Mouse (Mus musculus) embryonic facial prominence, embryonic 15.5 days (tissue): ENCODE results near the gene A530032D15Rik. TPM values are rescaled to one million over a fixed set of nuclear protein-coding genes. Genes with fewer than 3 reads are reported as not detected.
A peak's percentile ranks its signal among the peaks of the same experiment; 100 is the strongest.
"Not testable (repeated sequence)": the region's sequence is repeated elsewhere in the genome, so short reads cannot be mapped to it uniquely, and the experiment has no call there.

ENCODE experiments used
- ATAC-seq: fragments of 200-750 bp; cut with Nextera tagmentation; 2 replicates; pipeline ENCODE4 v1.8.0; 2017; ENCODE audit warnings: low read depth, moderate TSS enrichment; ENCODE audit not compliant: insufficient number of reproducible peaks, low FRiP score, low TSS enrichment
- H3K27ac ChIP-seq: fragments of 300-500 bp; sonication (generic); replicated peaks from 2 replicates; pipeline ENCODE4 v1.5.1; 2015; ENCODE audit warnings: mild to moderate bottlenecking, inconsistent platforms
- H3K27me3 ChIP-seq: fragments of 300-500 bp; sonication (generic); 2 replicates; pipeline ENCODE4 v1.6.1; 2015; ENCODE audit warnings: inconsistent platforms
- H3K36me3 ChIP-seq: fragments of 300-500 bp; sonication (generic); 2 replicates; pipeline ENCODE4 v1.6.1; 2015; ENCODE audit warnings: mild to moderate bottlenecking, inconsistent platforms
- H3K4me1 ChIP-seq: fragments of 300-500 bp; sonication (generic); 2 replicates; pipeline ENCODE4 v1.6.1; 2015; ENCODE audit warnings: inconsistent platforms
- H3K4me2 ChIP-seq: fragments of 300-500 bp; sonication (generic); replicated peaks from 2 replicates; pipeline ENCODE4 v1.6.1; 2015; ENCODE audit warnings: mild to moderate bottlenecking, inconsistent platforms
- H3K4me3 ChIP-seq: fragments of 300-500 bp; sonication (generic); replicated peaks from 2 replicates; pipeline ENCODE4 v1.5.1; 2015; ENCODE audit warnings: mild to moderate bottlenecking, inconsistent platforms
- H3K9ac ChIP-seq: fragments of 300-500 bp; sonication (generic); 2 replicates; pipeline ENCODE4 v1.6.1; 2015; ENCODE audit warnings: inconsistent platforms
- H3K9me3 ChIP-seq: fragments of 300-500 bp; sonication (generic); replicated peaks from 2 replicates; pipeline ENCODE4 v1.6.1; 2016; ENCODE audit warnings: inconsistent platforms
- WGBS: fragments of 180-500 bp; shearing (Covaris S2); methylation state at CpG from one replicate; pipeline ENCODE4 v1.1.7; 2015; 5-methylcytosine and 5-hydroxymethylcytosine counted together
- polyA plus RNA-seq: library from polyadenylated mRNA; unstranded; fragments of >200 nt; fragmentation: Nextera tagmentation; extraction: Ambion mirVana; gene quantifications from 2 replicates; pipeline ENCODE4 v1.2.1, GENCODE M21; 2015

Gene A530032D15Rik
- 0.39 TPM in 1 of 2 replicates, not detected in the other for polyA plus RNA-seq

GRCm38 (mm10) chr1:85109753-85110152, at the start of gene A530032D15Rik:
A530032D15Rik (minus strand) TSS chr1:85109853.
- H3K4me2 ChIP-seq, H3K9ac ChIP-seq, H3K4me3 ChIP-seq, ATAC-seq, H3K27me3 ChIP-seq, H3K27ac ChIP-seq, H3K4me1 ChIP-seq, H3K36me3 ChIP-seq, H3K9me3 ChIP-seq: not testable (repeated sequence)
- WGBS: 88% methylated on average over 1 of the region's 7 CpGs

- not testable (repeated sequence) for H3K27me3 ChIP-seq, H3K4me2 ChIP-seq, H3K4me1 ChIP-seq, H3K4me3 ChIP-seq, H3K9ac ChIP-seq, H3K36me3 ChIP-seq, H3K9me3 ChIP-seq, ATAC-seq, H3K27ac ChIP-seq
- 76% methylated on average over 4 of the region's 5 CpGs for WGBS
Observed at GRCm38 (mm10) chr1:85155151-85155550, 45.5 kb upstream of the A530032D15Rik start.

- H3K9me3 ChIP-seq, H3K4me3 ChIP-seq, H3K36me3 ChIP-seq, H3K4me1 ChIP-seq, H3K27me3 ChIP-seq, H3K4me2 ChIP-seq, H3K27ac ChIP-seq, H3K9ac ChIP-seq, ATAC-seq: not testable (repeated sequence)
- 87% methylated on average over 19 of the region's 22 CpGs for WGBS
Observed at GRCm38 (mm10) chr1:85133671-85134070, 24.0 kb upstream of the A530032D15Rik start.

GRCm38 (mm10) chr1:85121841-85122240, 12.2 kb upstream of the A530032D15Rik start:
- not testable (repeated sequence) for H3K27ac ChIP-seq, H3K4me3 ChIP-seq, H3K4me1 ChIP-seq, H3K27me3 ChIP-seq, H3K9ac ChIP-seq, ATAC-seq, H3K4me2 ChIP-seq, H3K9me3 ChIP-seq, H3K36me3 ChIP-seq
- 80% methylated on average over 4 of the region's 4 CpGs for WGBS

GRCm38 (mm10) chr1:85118341-85118740, 8.7 kb upstream of the A530032D15Rik start:
- H3K4me1 ChIP-seq, H3K27ac ChIP-seq, H3K9ac ChIP-seq, ATAC-seq, H3K4me3 ChIP-seq, H3K36me3 ChIP-seq, H3K27me3 ChIP-seq, H3K9me3 ChIP-seq, H3K4me2 ChIP-seq: not testable (repeated sequence)
- WGBS: 70% methylated on average over 5 of the region's 6 CpGs

GRCm38 (mm10) chr1:85117537-85117936, 7.9 kb upstream of the A530032D15Rik start:
- 54% methylated on average over 4 of the region's 6 CpGs for WGBS
- not testable (repeated sequence) for H3K9ac ChIP-seq, H3K27ac ChIP-seq, H3K4me1 ChIP-seq, H3K36me3 ChIP-seq, H3K4me3 ChIP-seq, H3K9me3 ChIP-seq, H3K27me3 ChIP-seq, H3K4me2 ChIP-seq, ATAC-seq

- not testable (repeated sequence) for H3K27ac ChIP-seq, H3K4me2 ChIP-seq, H3K9me3 ChIP-seq, H3K9ac ChIP-seq, H3K4me3 ChIP-seq, H3K27me3 ChIP-seq, H3K36me3 ChIP-seq, H3K4me1 ChIP-seq, ATAC-seq
- 51% methylated on average over 6 of the region's 6 CpGs for WGBS
Observed at GRCm38 (mm10) chr1:85114666-85115402, 5.2 kb upstream of the A530032D15Rik start.

GRCm38 (mm10) chr1:85114078-85114477, 4.4 kb upstream of the A530032D15Rik start:
- not testable (repeated sequence) for H3K27ac ChIP-seq

GRCm38 (mm10) chr1:85112889-85113288, 3.2 kb upstream of the A530032D15Rik start:
- not testable (repeated sequence) for H3K9ac ChIP-seq, H3K27me3 ChIP-seq, H3K4me2 ChIP-seq, H3K4me1 ChIP-seq, H3K4me3 ChIP-seq, H3K36me3 ChIP-seq, H3K27ac ChIP-seq, H3K9me3 ChIP-seq, ATAC-seq
- WGBS: 62% methylated on average over 2 of the region's 5 CpGs

More at GRCm38 (mm10) chr1:85114078-85114477, 4.4 kb upstream of the A530032D15Rik start:
- WGBS: 78% methylated on average over 3 of the region's 3 CpGs
- H3K4me3 ChIP-seq, H3K4me2 ChIP-seq, H3K27me3 ChIP-seq, H3K9me3 ChIP-seq, H3K9ac ChIP-seq, H3K4me1 ChIP-seq, H3K36me3 ChIP-seq: not testable (repeated sequence)
- ATAC-seq: peak; percentile 63; the same call in 1 of the 2 replicates

- H3K4me2 ChIP-seq, H3K27ac ChIP-seq, H3K36me3 ChIP-seq, H3K9ac ChIP-seq, H3K4me3 ChIP-seq, H3K9me3 ChIP-seq, H3K27me3 ChIP-seq, H3K4me1 ChIP-seq, ATAC-seq: not testable (repeated sequence)
- 85% methylated on average over 7 of the region's 7 CpGs for WGBS
Observed at GRCm38 (mm10) chr1:85112266-85112665, 2.6 kb upstream of the A530032D15Rik start.

GRCm38 (mm10) chr1:85111572-85111971, 1.9 kb upstream of the A530032D15Rik start:
- H3K4me3 ChIP-seq, H3K27ac ChIP-seq, H3K27me3 ChIP-seq, H3K4me1 ChIP-seq, ATAC-seq, H3K9ac ChIP-seq, H3K9me3 ChIP-seq, H3K36me3 ChIP-seq, H3K4me2 ChIP-seq: not testable (repeated sequence)
- 68% methylated on average over 10 of the region's 10 CpGs for WGBS

- not testable (repeated sequence) for H3K4me1 ChIP-seq, H3K27me3 ChIP-seq, H3K27ac ChIP-seq, H3K4me2 ChIP-seq, ATAC-seq, H3K4me3 ChIP-seq, H3K9me3 ChIP-seq, H3K9ac ChIP-seq, H3K36me3 ChIP-seq
- WGBS: 78% methylated on average over 3 of the region's 3 CpGs
Observed at GRCm38 (mm10) chr1:85110876-85111275, 1.2 kb upstream of the A530032D15Rik start.
